Mouse (Mus musculus) midbrain, embryonic 16.5 days (tissue): ENCODE data around the gene Rrnad1. TPM values are rescaled to one million over a fixed set of nuclear protein-coding genes. Genes with fewer than 3 reads are reported as not detected.

ENCODE experiments used
- ATAC-seq: fragments of 200-750 bp; cut with Nextera tagmentation; 2 replicates; pipeline ENCODE4 v1.8.0; 2017; ENCODE audit warnings: moderate TSS enrichment
- H3K27ac ChIP-seq: fragments of 300-500 bp; sonication (generic); 2 replicates; pipeline ENCODE4 v1.5.1; 2014; ENCODE audit warnings: mild to moderate bottlenecking, low read length, mixed read lengths
- H3K27me3 ChIP-seq: fragments of 300-500 bp; sonication (generic); 2 replicates; pipeline ENCODE4 v1.6.1; 2014; ENCODE audit warnings: low read depth, low read length, mixed read lengths; ENCODE audit not compliant: control insufficient read depth, insufficient read depth
- H3K36me3 ChIP-seq: fragments of 300-500 bp; sonication (generic); 2 replicates; pipeline ENCODE4 v1.6.1; 2014; ENCODE audit warnings: mild to moderate bottlenecking, low read length, moderate library complexity, mixed read lengths; ENCODE audit not compliant: control insufficient read depth, insufficient read depth
- H3K4me1 ChIP-seq: fragments of 300-500 bp; sonication (generic); 2 replicates; pipeline ENCODE4 v1.6.1; 2014; ENCODE audit warnings: mild to moderate bottlenecking, low read length, mixed read lengths; ENCODE audit not compliant: control insufficient read depth, insufficient read depth
- H3K4me2 ChIP-seq: fragments of 300-500 bp; sonication (generic); 2 replicates; pipeline ENCODE4 v1.6.1; 2014; ENCODE audit warnings: mild to moderate bottlenecking, low read length, mixed read lengths
- H3K4me3 ChIP-seq: fragments of 300-500 bp; sonication (generic); 2 replicates; pipeline ENCODE4 v1.5.1; 2014; ENCODE audit warnings: low read depth, mild to moderate bottlenecking, low read length, moderate library complexity, mixed read lengths
- H3K9ac ChIP-seq: fragments of 300-500 bp; sonication (generic); 2 replicates; pipeline ENCODE4 v1.6.1; 2014; ENCODE audit warnings: low read depth, low read length, mixed read lengths
- H3K9me3 ChIP-seq: fragments of 300-500 bp; sonication (generic); replicated peaks from 2 replicates; pipeline ENCODE4 v1.6.1; 2014; ENCODE audit warnings: mild to moderate bottlenecking, low read length, mixed read lengths; ENCODE audit not compliant: control insufficient read depth, poor library complexity, severe bottlenecking
- WGBS: fragments of 180-500 bp; shearing (Covaris S2); extraction: QIAGEN DNeasy Blood & Tissue Kit; methylation state at CpG from one replicate; pipeline ENCODE4 v1.1.7; 2014; 5-methylcytosine and 5-hydroxymethylcytosine counted together
- polyA plus RNA-seq: library from polyadenylated mRNA; unstranded; fragments of >200 nt; fragmentation: Nextera tagmentation; extraction: Ambion mirVana; gene quantifications from 2 replicates; pipeline ENCODE4 v1.2.1, GENCODE M21; 2015

The Rrnad1 gene
- polyA plus RNA-seq, 1 experiment from 2014 or later = 23.2 TPM

GRCm38 (mm10) chr3:87913491-87913890 lies 17.0 kb downstream of the Rrnad1 start:
- no peaks in the 10 kb centered on the region for H3K9me3 ChIP-seq
- H3K36me3 ChIP-seq = no peaks in the 10 kb centered on the region; the same call in none of the 2 replicates
- no peak overlapping the region for H3K4me3 ChIP-seq
- WGBS = 81% methylated on average over 7 of the region's 7 CpGs
- peaks cover 16% of the 10 kb centered on the region for H3K4me1 ChIP-seq
- no peak overlapping the region for H3K4me2 ChIP-seq
- H3K27ac ChIP-seq = no peak overlapping the region
- no peaks in the 10 kb centered on the region for H3K27me3 ChIP-seq
- ATAC-seq = no peak
- no peak overlapping the region for H3K9ac ChIP-seq

GRCm38 (mm10) chr3:87910573-87911141 lies 19.9 kb downstream of the Rrnad1 start:
- H3K9ac ChIP-seq = peak overlapping the region; percentile 60
- 3% methylated on average over 12 of the region's 12 CpGs for WGBS
- peaks cover 28% of the 10 kb centered on the region for H3K4me1 ChIP-seq
- H3K27me3 ChIP-seq = no peaks in the 10 kb centered on the region
- H3K9me3 ChIP-seq = no peaks in the 10 kb centered on the region
- H3K27ac ChIP-seq = peak overlapping the region; percentile 75
- H3K4me3 ChIP-seq = peak overlapping the region; percentile 42
- no peaks in the 10 kb centered on the region; the same call in none of the 2 replicates for H3K36me3 ChIP-seq
- peak overlapping the region; percentile 67 for H3K4me2 ChIP-seq
- ATAC-seq = no peak

- H3K27me3 ChIP-seq = no peaks in the 10 kb centered on the region
- WGBS = 10% methylated on average over 4 of the region's 4 CpGs
- no peaks in the 10 kb centered on the region; the same call in 1 of the 2 replicates for H3K36me3 ChIP-seq
- H3K4me1 ChIP-seq = peaks cover 28% of the 10 kb centered on the region
- H3K4me2 ChIP-seq = peak overlapping the region; percentile 67
- no peak overlapping the region for H3K4me3 ChIP-seq
- peak overlapping the region; percentile 60 for H3K9ac ChIP-seq
- H3K27ac ChIP-seq = no peak overlapping the region
- ATAC-seq = no peak
- no peaks in the 10 kb centered on the region for H3K9me3 ChIP-seq
Measured at GRCm38 (mm10) chr3:87909874-87910273, 20.6 kb downstream of the Rrnad1 start.

GRCm38 (mm10) chr3:87909381-87909780 lies 21.1 kb downstream of the Rrnad1 start:
- H3K36me3 ChIP-seq = no peaks in the 10 kb centered on the region; the same call in 1 of the 2 replicates
- no peak overlapping the region for H3K4me2 ChIP-seq
- no peaks in the 10 kb centered on the region for H3K27me3 ChIP-seq
- H3K4me3 ChIP-seq = no peak overlapping the region
- WGBS = 92% methylated on average over 2 of the region's 2 CpGs
- H3K4me1 ChIP-seq = peaks cover 28% of the 10 kb centered on the region
- no peak for ATAC-seq
- no peaks in the 10 kb centered on the region for H3K9me3 ChIP-seq
- no peak overlapping the region for H3K27ac ChIP-seq
- no peak overlapping the region for H3K9ac ChIP-seq

- Histone ChIP-seq H3K4me3 (peak overlapping the region; percentile 97), H3K9me3 (no peaks in the 10 kb centered on the region), H3K9ac (peak overlapping the region; percentile 84), H3K4me1 (peaks cover 28% of the 10 kb centered on the region), H3K36me3 (no peaks in the 10 kb centered on the region), H3K27ac (no peak overlapping the region), H3K4me2 (peak overlapping the region; percentile 80), H3K27me3 (no peaks in the 10 kb centered on the region)
- ATAC-seq = no peak
- 12% methylated on average over 1 of the region's 1 CpGs for WGBS
Measured at GRCm38 (mm10) chr3:87907906-87908305, 22.6 kb downstream of the Rrnad1 start.

- no peaks in the 10 kb centered on the region for H3K9me3 ChIP-seq
- H3K4me2 ChIP-seq = peak overlapping the region; percentile 80
- peak overlapping the region; percentile 84 for H3K9ac ChIP-seq
- peak; percentile 0; the same call in 1 of the 2 replicates for ATAC-seq
- H3K4me1 ChIP-seq = peaks cover 28% of the 10 kb centered on the region
- H3K4me3 ChIP-seq = peak overlapping the region; percentile 97
- WGBS = 1% methylated on average over 27 of the region's 27 CpGs
- H3K27me3 ChIP-seq = no peaks in the 10 kb centered on the region
- peak overlapping the region; percentile 92 for H3K27ac ChIP-seq
- H3K36me3 ChIP-seq = no peaks in the 10 kb centered on the region
Measured at GRCm38 (mm10) chr3:87906981-87907857, 23.3 kb downstream of the Rrnad1 start.

- peak; percentile 59 for ATAC-seq
- Histone ChIP-seq H3K36me3 (no peaks in the 10 kb centered on the region), H3K27ac (peak overlapping the region; percentile 92), H3K4me3 (peak overlapping the region; percentile 97), H3K4me2 (peak overlapping the region; percentile 80), H3K9me3 (no peaks in the 10 kb centered on the region), H3K9ac (peak overlapping the region; percentile 84), H3K4me1 (peaks cover 28% of the 10 kb centered on the region), H3K27me3 (no peaks in the 10 kb centered on the region)
- 0% methylated on average over 38 of the region's 47 CpGs for WGBS
Measured at GRCm38 (mm10) chr3:87906601-87906980, 23.9 kb downstream of the Rrnad1 start.

GRCm38 (mm10) chr3:87905880-87906485 lies 24.5 kb downstream of the Rrnad1 start, which contains the start of gene Hdgf:
Hdgf (plus strand) TSS chr3:87906321.
- peak within 1 kb of the TSS; percentile 80 for H3K4me2 ChIP-seq
- peak within 1 kb of the TSS; percentile 97 for H3K4me3 ChIP-seq
- peak; percentile 96 for ATAC-seq
- H3K27me3 ChIP-seq = no peaks in the 10 kb centered on the region
- no peaks in the 10 kb centered on the region for H3K36me3 ChIP-seq
- WGBS = under 1% methylated on average over 55 of the region's 57 CpGs
- peak within 1 kb of the TSS; percentile 84 for H3K9ac ChIP-seq
- H3K4me1 ChIP-seq = peaks cover 28% of the 10 kb centered on the region
- no peaks in the 10 kb centered on the region for H3K9me3 ChIP-seq
- peak within 1 kb of the TSS; percentile 92 for H3K27ac ChIP-seq
